Mouse (Mus musculus): Measurements from ENCODE around the gene Ctcf.

DNA sequence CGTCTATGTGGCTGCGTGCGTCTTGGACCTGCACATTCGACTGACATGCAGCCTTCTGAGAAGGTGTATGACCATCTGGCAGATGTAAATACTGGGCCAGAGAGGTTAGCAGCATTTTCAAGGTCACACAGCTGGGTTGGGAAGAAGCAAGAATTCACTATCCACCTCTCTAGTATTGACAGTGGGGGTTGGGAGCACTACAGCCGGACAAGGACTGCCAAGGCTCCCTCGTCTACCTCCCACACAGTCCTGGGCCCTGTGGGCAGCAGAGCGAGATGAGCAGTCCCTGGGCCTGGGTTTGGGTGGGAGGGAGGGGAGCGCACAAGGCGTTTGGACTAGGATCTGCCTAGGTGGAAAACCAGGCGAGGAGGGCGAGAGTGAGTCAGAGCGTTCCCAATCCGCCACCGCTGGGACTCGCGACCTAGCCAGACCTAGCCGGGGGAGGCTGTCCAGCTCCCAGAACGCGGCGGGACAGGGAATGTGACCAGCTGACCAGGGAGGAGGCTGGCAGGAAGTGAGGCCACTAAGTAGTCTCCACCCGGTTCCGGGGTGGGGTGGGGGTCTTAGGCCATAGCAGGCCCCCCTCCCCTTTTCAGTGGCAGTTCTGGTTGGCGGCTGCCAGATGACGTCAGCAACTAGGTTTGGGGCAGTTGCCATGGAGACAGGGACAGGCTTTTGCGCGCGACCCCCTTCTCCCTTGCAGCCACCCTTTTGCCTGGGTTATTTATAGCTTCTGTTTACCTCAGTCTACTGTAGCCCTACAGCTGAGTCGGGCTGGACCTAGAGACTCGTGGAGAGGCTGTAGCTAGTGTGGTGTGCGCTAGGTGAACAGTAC lies 30.0 kb upstream of the Ctcf start:
- TF ChIP-seq CTCF (conservative IDR thresholded peaks at IDR 0.05; ENCODE audit: insufficient read depth, insufficient read length, low read depth, low read length) (no peak), POLR2A (IDR thresholded peaks at IDR 0.05; ENCODE audit: low read depth, low read length) (peak; percentile 90)
